Mouse (Mus musculus) neural tube, embryonic 14.5 days (tissue): ENCODE results near the gene P2ry14. TPM values are rescaled to one million over a fixed set of nuclear protein-coding genes. Genes with fewer than 3 reads are reported as not detected.

ENCODE experiments used
- ATAC-seq: fragments of 200-750 bp; cut with Nextera tagmentation; 2 replicates; pipeline ENCODE4 v1.8.0; 2017; ENCODE audit warnings: low read depth, mild to moderate bottlenecking, moderate TSS enrichment, moderate library complexity
- H3K27ac ChIP-seq: fragments of 300-500 bp; sonication (generic); 2 replicates; pipeline ENCODE4 v1.5.1; 2014; ENCODE audit warnings: low read depth, mild to moderate bottlenecking, control low read depth, low read length, moderate library complexity, mixed read lengths
- H3K27me3 ChIP-seq: fragments of 300-500 bp; sonication (generic); 2 replicates; pipeline ENCODE4 v1.6.1; 2014; ENCODE audit warnings: low read length; ENCODE audit not compliant: control insufficient read depth, insufficient read depth
- H3K36me3 ChIP-seq: fragments of 300-500 bp; sonication (generic); 2 replicates; pipeline ENCODE4 v1.6.1; 2014; ENCODE audit warnings: low read length, mixed read lengths; ENCODE audit not compliant: control insufficient read depth, insufficient read depth
- H3K4me1 ChIP-seq: fragments of 300-500 bp; sonication (generic); 2 replicates; pipeline ENCODE4 v1.6.1; 2014; ENCODE audit warnings: low read length; ENCODE audit not compliant: control insufficient read depth, insufficient read depth
- H3K4me2 ChIP-seq: fragments of 300-500 bp; sonication (generic); 2 replicates; pipeline ENCODE4 v1.6.1; 2014; ENCODE audit warnings: mild to moderate bottlenecking, low read depth, low read length, control low read depth
- H3K4me3 ChIP-seq: fragments of 300-500 bp; sonication (generic); 2 replicates; pipeline ENCODE4 v1.5.1; 2014; ENCODE audit warnings: low read depth, low read length, control low read depth, mixed read lengths
- H3K9ac ChIP-seq: fragments of 300-500 bp; sonication (generic); replicated peaks from 2 replicates; pipeline ENCODE4 v1.6.1; 2014; ENCODE audit warnings: low read depth, mild to moderate bottlenecking, control low read depth, low read length, mixed read lengths
- H3K9me3 ChIP-seq: fragments of 300-500 bp; sonication (generic); 2 replicates; pipeline ENCODE4 v1.6.1; 2016; ENCODE audit warnings: low read length; ENCODE audit not compliant: control insufficient read depth
- WGBS: fragments of 180-500 bp; shearing (Covaris S2); extraction: QIAGEN DNeasy Blood & Tissue Kit; methylation state at CpG from one replicate; pipeline ENCODE4 v1.1.7; 2014; 5-methylcytosine and 5-hydroxymethylcytosine counted together
- polyA plus RNA-seq: library from polyadenylated mRNA; unstranded; fragments of >200 nt; fragmentation: Nextera tagmentation; extraction: Ambion mirVana; gene quantifications from 2 replicates; pipeline ENCODE4 v1.2.1, GENCODE M21; 2014

The P2ry14 gene
- polyA plus RNA-seq, 1 experiment from 2014 or later: 6.2 TPM

DNA sequence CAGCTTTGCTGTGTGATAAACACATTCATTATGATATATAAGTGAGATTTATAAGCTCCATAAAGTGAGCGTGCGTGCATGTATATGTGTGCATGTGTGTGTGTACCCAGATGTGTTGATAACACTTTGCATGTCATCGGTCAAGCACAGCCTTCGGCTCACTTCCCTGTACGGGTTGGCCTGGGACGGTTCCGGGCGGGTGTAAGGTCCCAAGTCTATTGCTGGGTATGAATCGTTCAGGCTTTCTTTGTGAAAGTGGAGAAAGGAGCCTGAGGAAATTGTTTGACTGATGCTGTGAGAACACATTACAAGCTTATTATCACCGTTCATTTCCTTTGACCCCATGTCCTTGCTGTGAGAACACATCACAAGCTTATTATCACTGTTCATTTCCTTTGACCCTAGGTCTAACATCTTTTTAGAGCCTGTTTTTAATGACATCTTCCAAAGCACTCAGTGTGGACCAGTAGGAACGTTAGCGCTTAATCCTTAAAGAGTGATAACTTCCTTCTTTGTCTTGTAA is 14.4 kb downstream of the P2ry14 start:
- Histone ChIP-seq H3K9ac (no peak overlapping the region), H3K27me3 (no peaks in the 10 kb centered on the region), H3K9me3 (no peaks in the 10 kb centered on the region), H3K4me1 (no peaks in the 10 kb centered on the region), H3K4me3 (no peak overlapping the region), H3K36me3 (no peaks in the 10 kb centered on the region), H3K4me2 (no peak overlapping the region), H3K27ac (no peak overlapping the region)
- ATAC-seq: no peak
- WGBS: 62% methylated on average over 12 of the region's 12 CpGs

DNA sequence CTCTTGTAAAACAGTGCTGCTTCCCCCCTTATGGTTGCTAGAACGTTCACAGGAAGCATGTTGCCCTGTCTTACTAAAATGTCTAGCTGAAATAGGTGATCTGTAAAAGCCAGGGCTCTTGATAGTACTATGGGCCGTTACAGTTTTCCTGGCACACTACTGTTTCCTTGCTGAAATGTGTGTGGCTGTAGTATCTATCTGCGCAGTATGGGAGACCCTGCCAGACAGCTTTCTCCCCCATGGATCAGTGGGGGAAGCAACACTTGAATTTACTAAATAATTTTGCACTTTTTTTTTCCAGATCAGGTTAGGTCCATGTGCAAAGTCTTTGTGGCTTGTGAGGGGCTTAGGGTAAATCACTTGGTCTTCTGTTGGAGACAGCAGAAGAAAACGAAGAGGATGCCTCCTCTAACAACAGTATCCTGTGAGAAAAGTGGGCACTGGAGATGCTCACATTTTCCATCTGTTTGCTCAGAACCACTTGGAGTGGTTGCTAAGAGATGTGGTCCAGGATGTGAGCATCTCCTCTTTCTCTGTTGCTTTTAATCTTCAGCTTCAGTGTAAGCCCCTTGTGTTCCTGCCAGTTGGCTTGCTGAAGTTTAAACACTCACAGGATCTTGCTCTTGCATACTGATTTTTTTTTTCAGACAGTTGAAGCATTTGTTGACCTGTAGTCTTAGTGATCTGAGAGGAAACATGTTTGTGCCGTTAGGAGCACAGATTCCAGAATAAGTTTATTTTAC is 17.3 kb downstream of the P2ry14 start:
- WGBS: 76% methylated on average over 5 of the region's 5 CpGs
- no peaks in the 10 kb centered on the region for H3K4me1 ChIP-seq
- ATAC-seq: no peak; the same call in 1 of the 2 replicates
- H3K27ac ChIP-seq: no peak overlapping the region
- no peaks in the 10 kb centered on the region for H3K36me3 ChIP-seq
- H3K4me2 ChIP-seq: no peak overlapping the region
- H3K9ac ChIP-seq: no peak overlapping the region
- no peak overlapping the region for H3K4me3 ChIP-seq
- no peaks in the 10 kb centered on the region for H3K9me3 ChIP-seq
- no peaks in the 10 kb centered on the region for H3K27me3 ChIP-seq

DNA sequence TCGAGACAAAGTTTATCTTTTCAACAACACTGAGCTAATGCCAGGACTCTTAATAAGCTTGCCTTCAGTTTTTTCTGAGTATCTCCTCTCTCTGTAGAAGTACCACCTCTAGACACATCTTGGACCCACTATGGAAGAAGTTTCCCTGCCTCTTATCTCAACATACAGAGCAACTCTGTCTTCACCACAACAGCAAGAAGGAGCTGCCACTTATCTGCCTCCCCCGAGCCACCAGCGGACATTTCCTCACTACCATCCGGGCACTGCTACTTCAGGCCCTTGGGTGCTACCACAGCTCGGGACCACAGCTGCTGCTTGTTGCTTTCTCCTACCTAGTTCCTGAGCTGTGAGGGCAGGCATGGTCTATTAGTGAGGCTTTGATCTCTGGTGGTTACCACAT is 20.2 kb downstream of the P2ry14 start:
- Histone ChIP-seq H3K4me3 (no peak overlapping the region), H3K36me3 (no peaks in the 10 kb centered on the region), H3K27me3 (no peaks in the 10 kb centered on the region), H3K4me1 (no peaks in the 10 kb centered on the region), H3K27ac (no peak overlapping the region), H3K9me3 (no peaks in the 10 kb centered on the region), H3K9ac (no peak overlapping the region), H3K4me2 (no peak overlapping the region)
- no peak for ATAC-seq
- WGBS: 87% methylated on average over 5 of the region's 5 CpGs

DNA sequence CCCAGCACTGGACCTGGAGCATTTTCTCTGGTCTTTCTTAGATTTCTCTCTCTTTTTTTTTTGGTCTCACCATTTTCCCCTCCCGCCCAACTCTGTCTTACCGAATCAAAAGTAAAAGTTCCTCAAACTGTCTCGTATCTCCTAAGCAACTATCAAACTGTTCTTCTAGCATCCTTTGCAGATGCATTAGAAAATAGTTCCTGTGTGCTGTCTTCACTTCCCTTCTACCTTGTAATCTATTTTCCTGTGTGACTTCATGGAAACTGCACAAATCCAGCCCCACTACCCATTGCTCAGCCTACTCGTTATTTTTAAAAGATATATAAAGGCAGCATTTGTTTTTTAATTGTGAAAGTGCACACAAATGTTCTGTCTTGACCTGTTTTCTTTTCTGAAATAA is 21.5 kb downstream of the P2ry14 start:
- WGBS: 91% methylated on average over 4 of the region's 4 CpGs

DNA sequence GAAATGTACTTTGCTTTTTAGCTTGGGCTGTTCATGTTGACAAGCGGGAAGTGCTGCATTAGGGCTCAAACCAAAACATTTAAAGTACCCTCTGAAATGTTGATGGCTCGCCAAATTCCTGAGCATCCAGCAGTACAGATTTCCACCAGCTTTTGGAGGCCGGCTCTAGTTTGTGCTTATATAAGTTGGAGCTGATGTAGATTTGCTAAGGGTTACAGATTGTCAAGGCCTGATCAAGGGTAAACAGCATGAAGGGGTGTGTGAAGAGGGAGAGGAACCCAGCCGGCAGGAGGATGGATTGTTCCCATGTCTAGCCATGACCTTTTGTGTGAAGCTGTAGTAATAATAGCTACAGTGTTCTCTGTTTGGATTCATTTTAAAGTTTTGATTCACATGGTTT is 22.3 kb downstream of the P2ry14 start:
- WGBS: 82% methylated on average over 4 of the region's 4 CpGs
- Histone ChIP-seq H3K27ac (no peak overlapping the region), H3K9me3 (no peaks in the 10 kb centered on the region)

More for the DNA sequence above, 21.5 kb downstream of the P2ry14 start:
- no peak overlapping the region for H3K9ac ChIP-seq
- H3K27ac ChIP-seq: no peak overlapping the region
- no peaks in the 10 kb centered on the region for H3K36me3 ChIP-seq
- no peaks in the 10 kb centered on the region for H3K27me3 ChIP-seq
- H3K4me3 ChIP-seq: no peak overlapping the region
- H3K4me1 ChIP-seq: no peaks in the 10 kb centered on the region
- H3K4me2 ChIP-seq: no peak overlapping the region
- H3K9me3 ChIP-seq: no peaks in the 10 kb centered on the region
- no peak for ATAC-seq

DNA sequence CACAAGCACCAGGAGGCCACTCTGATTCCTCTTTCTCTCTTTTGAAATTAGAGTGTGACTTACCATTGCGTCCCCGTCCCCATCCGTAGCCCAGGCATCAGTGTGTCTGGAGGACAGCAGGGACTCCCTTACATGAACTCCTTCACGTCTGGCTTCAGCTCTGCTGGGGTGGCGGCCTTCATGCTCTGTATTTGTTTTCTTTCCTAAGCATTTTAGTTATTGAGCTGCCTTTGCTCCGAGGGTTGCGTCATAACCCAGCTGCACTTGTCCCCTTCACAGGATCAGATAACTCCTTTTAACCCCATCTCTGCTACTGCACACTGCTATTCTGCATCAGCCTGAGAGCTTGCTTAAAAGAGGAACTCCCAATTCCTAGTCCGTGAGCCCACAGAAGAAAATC is 23.0 kb downstream of the P2ry14 start:
- no peak for ATAC-seq
- Histone ChIP-seq H3K4me3 (no peak overlapping the region), H3K36me3 (no peaks in the 10 kb centered on the region), H3K9ac (no peak overlapping the region), H3K4me1 (no peaks in the 10 kb centered on the region), H3K27me3 (no peaks in the 10 kb centered on the region), H3K27ac (no peak overlapping the region), H3K4me2 (no peak overlapping the region), H3K9me3 (no peaks in the 10 kb centered on the region)
- 72% methylated on average over 8 of the region's 8 CpGs for WGBS

More for the DNA sequence above, 22.3 kb downstream of the P2ry14 start:
- Histone ChIP-seq H3K36me3 (no peaks in the 10 kb centered on the region), H3K9ac (no peak overlapping the region), H3K4me3 (no peak overlapping the region), H3K27me3 (no peaks in the 10 kb centered on the region), H3K4me1 (no peaks in the 10 kb centered on the region), H3K4me2 (no peak overlapping the region)
- ATAC-seq: no peak

DNA sequence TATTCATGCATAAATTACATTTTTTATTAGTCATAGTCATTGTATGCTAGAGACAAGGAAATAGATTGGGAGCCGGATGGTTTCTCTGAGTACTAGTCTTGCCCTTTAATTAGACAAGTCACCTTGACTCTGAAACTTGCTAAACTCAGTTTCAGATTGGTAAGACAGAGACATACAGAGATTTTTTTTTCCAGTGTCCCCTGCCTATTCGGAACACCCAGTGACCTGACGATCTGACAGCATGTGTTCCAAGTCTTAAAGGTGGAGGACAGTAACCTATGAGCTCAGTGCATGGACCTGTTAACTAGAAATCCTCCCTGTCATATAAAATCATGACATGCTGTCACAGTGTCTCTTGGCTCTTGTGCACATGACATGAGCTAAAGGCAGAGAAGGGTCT is 23.9 kb downstream of the P2ry14 start:
- H3K9ac ChIP-seq: no peak overlapping the region
- no peak for ATAC-seq
- H3K27ac ChIP-seq: no peak overlapping the region
- H3K27me3 ChIP-seq: no peaks in the 10 kb centered on the region
- no peak overlapping the region for H3K4me2 ChIP-seq
- H3K4me3 ChIP-seq: no peak overlapping the region
- 88% methylated on average over 3 of the region's 3 CpGs for WGBS
- no peaks in the 10 kb centered on the region for H3K9me3 ChIP-seq
- no peaks in the 10 kb centered on the region for H3K4me1 ChIP-seq
- H3K36me3 ChIP-seq: no peaks in the 10 kb centered on the region

DNA sequence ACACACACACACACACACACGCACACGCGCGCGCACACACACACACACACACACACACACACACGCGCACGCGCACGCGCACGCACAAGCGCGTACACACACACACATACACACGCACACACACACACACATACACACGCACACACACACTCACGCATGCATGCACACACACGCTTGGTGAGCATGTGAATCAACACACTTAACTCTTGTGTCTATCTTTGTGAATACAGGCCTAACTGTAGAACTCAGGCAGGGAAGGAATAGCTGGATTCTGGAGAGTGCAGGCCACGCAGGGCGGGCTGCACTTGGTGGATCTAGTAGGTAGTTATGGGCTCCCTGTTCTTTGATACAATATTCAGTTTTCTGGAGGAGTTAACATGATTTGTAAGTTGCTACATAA is 24.7 kb downstream of the P2ry14 start:
- no peaks in the 10 kb centered on the region for H3K36me3 ChIP-seq
- H3K4me2 ChIP-seq: no peak overlapping the region
- 97% methylated on average over 20 of the region's 20 CpGs for WGBS
- ATAC-seq: no peak
- H3K9me3 ChIP-seq: no peaks in the 10 kb centered on the region
- H3K4me1 ChIP-seq: no peaks in the 10 kb centered on the region
- H3K9ac ChIP-seq: no peak overlapping the region
- no peak overlapping the region for H3K27ac ChIP-seq
- no peak overlapping the region for H3K4me3 ChIP-seq
- no peaks in the 10 kb centered on the region for H3K27me3 ChIP-seq

DNA sequence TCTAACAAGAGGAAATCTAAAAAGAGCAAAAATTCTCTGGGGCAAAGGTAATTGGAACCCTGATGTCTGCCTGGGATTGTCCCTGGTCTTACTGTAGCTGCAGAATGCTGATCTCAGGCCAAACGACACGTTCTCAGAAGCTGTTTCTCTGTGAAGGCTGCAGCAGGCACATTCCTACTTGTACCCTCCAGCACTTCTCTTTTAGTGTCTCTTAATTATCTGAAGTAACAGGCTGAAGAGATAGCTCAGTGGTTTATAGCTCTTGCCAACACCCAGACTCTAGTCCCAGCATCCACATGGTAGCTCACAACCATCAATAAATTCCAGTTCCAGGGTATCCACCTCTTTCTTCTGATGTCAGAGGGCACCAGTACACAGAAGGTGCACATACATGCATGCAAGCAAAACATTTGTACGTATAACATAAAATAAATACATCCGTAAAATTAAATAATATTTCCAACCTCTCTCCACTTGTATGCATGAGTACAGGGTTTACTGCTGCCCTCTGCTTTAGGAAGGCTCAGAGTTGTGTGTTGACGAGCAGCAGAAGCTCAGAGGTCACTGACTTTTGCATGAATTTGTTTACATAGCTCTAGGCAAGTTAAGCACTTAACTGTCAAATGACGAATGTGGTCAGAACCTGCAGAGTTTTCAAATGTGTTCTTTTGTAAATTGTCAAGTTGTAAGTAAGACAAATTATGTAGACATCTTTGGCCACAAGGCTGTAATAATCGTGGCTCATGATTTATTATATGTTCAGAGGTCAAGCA is 27.4 kb downstream of the P2ry14 start:
- no peaks in the 10 kb centered on the region for H3K4me1 ChIP-seq
- no peak overlapping the region for H3K27ac ChIP-seq
- ATAC-seq: no peak
- no peaks in the 10 kb centered on the region for H3K27me3 ChIP-seq
- 55% methylated on average over 7 of the region's 7 CpGs for WGBS
- H3K36me3 ChIP-seq: no peaks in the 10 kb centered on the region
- no peak overlapping the region for H3K4me3 ChIP-seq
- H3K9me3 ChIP-seq: no peaks in the 10 kb centered on the region
- H3K4me2 ChIP-seq: no peak overlapping the region
- no peak overlapping the region for H3K9ac ChIP-seq
